Mouse (Mus musculus) lung, adult 2 months (tissue): ENCODE results near the gene Syk. TPM values are rescaled to one million over a fixed set of nuclear protein-coding genes. Genes with fewer than 3 reads are reported as not detected.

Source experiments
- DNase-seq: peaks from one replicate; pipeline ENCODE4 v3.0.0; 2022
- H3K4me1 ChIP-seq: fragments of 200-500 bp; 2 replicates; pipeline ENCODE4 v1.6.1; 2011; ENCODE audit warnings: low read length; ENCODE audit not compliant: control insufficient read depth, insufficient read depth
- H3K4me3 ChIP-seq: fragments of 200-500 bp; replicated peaks from 2 replicates; pipeline ENCODE3; 2011; ENCODE audit warnings: low read depth, mild to moderate bottlenecking, control low read depth, low read length; ENCODE audit errors: extremely low read depth
- CTCF ChIP-seq: fragments of 200-500 bp; IDR thresholded peaks from 2 replicates; pipeline ENCODE4 v1.5.1; 2011; ENCODE audit warnings: mild to moderate bottlenecking, low read length, control low read depth; ENCODE audit not compliant: insufficient read depth
- POLR2A ChIP-seq: fragments of 200-500 bp; IDR thresholded peaks from 2 replicates; pipeline ENCODE4 v1.6.1; 2011; ENCODE audit warnings: low read depth, mild to moderate bottlenecking, control low read depth, low read length, borderline replicate concordance; ENCODE audit errors: extremely low read depth
- WGBS: fragments of 180-500 bp; shearing (Covaris S2); methylation state at CpG from one replicate; pipeline ENCODE4 v1.1.7; 2018; 5-methylcytosine and 5-hydroxymethylcytosine counted together
- polyA plus RNA-seq: library from polyadenylated mRNA; depleted of rRNA; stranded (reverse); fragments of >200 nt; gene quantifications from 2 replicates; pipeline ENCODE4 v1.2.3, GENCODE M21; 2012

Syk gene
- polyA plus RNA-seq, 1 experiment: 19.7 TPM

DNA sequence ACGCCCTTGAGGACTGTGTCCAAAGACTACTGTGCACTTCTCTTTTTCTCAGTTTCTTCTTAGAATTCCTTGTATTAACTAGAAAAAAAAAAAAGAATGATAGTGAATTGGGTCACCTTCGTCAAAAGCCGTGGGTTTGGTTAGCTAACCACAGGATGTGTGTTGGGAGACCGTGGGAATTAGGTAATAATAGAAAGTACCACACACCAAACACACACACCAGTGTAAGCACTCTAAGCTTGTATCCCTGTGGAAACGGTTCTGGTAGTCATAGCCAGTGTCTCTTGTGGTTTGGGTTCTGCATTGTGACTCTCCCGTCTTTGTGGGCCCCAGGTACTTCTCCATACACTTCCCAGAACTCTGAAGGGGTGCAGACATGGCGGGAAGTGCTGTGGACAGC, 27.5 kb downstream of the Syk start:
- TF ChIP-seq CTCF: no peak
- H3K4me1 ChIP-seq: no peaks in the 10 kb centered on the region
- H3K4me3 ChIP-seq: no peak overlapping the region
- DNase-seq: no peak
- WGBS: 76% methylated on average over 7 of the region's 7 CpGs

DNA sequence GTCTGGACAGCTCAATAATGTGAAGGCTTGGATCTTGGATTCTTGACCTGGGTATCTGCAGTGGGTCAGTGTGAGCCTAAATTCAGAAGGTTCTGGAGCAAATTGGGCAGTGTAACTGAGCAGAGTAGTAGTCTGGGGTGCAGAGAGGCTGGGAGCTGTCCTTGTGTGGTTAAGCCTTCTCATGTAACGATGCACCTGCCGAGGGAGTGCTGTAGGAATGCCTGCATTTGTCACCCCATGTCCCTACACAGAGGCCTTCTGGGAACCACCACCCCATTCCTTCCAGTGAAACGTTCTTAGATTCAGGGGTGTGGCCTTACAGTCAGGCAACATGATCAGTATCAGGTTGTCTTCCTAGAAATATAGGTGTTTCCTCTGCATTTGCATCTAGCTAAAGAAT, 30.3 kb downstream of the Syk start:
- DNase-seq: no peak
- Histone ChIP-seq H3K4me3 (no peak overlapping the region), H3K4me1 (no peaks in the 10 kb centered on the region)
- 74% methylated on average over 3 of the region's 3 CpGs for WGBS
- no peak for TF ChIP-seq CTCF
- TF ChIP-seq POLR2A: no peak

DNA sequence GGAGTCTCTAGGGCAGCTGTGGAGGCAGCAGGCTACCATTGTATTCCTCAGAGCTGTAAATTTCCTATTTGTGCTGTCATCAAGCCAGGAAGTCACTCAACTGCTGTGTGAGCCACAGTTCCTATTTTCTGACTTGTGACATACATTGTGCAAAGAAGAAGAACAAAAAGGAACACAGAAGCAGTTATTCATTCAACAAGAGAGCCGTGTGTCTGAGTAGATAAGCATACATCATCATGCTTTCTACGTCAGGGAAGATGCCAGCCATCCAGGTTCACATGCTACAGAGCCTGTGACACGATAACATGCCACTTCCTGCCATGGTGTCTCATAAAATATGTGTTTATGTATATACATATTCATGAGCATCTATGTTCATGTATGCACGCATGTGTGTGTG, 32.1 kb downstream of the Syk start:
- whole genome bisulfite sequencing: 68% methylated on average over 4 of the region's 4 CpGs
- H3K4me3 ChIP-seq: no peak overlapping the region

DNA sequence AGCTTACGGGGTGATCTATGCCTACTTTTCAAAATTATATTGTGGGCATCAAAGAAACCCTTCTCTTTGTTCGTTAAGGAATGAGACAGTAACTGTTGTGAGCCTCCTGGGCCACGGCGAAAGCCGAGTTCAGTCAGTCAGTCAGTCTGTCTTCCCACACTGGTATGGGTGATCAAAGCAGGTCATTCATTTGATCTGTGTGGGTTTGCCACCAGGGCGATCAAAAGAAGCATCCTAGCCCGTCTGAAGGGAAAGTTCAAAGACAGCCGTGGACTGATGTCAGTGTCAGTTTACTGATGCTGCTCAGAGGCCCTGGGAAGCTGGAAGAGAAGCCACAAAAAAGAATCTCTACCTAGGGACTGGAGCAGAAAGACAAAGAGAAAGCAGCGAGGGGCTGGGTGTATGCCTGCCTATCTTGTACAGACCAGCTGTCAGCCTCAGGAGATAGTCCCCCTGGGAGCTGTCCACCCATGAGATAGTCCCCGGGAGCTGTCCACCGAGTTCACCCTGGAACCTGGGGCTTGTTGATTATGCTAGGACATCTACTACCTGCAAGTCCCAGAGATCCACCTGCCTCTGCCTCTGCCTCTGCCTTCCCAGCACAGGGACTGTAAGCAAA, 34.2 kb downstream of the Syk start:
- TF ChIP-seq POLR2A (no peak), CTCF (no peak)
- Histone ChIP-seq H3K4me3 (no peak overlapping the region), H3K4me1 (no peaks in the 10 kb centered on the region)
- WGBS: 64% methylated on average over 11 of the region's 11 CpGs
- DNase-seq: no peak

More for the DNA sequence above, 32.1 kb downstream of the Syk start:
- no peak for DNase-seq
- no peak for TF ChIP-seq POLR2A
- no peaks in the 10 kb centered on the region for H3K4me1 ChIP-seq

DNA sequence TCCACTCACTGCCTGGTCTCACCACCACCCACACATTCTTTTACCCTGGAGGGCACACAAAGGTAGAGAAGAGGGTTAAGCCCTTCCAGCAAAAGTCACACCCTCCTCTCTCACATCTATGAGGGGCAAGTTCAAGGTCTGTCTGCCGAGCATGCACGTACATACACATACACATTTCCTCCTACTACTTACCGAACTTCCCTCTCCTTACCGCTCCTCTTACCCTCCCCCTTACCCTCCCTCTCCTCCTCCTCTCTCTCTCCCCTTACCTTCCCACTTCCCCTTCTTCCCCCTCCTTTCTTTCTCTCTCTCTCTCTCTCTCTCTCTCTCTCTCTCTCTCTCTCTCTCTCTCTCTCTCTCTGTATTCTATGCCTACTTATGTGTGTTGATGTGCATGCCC, 35.6 kb downstream of the Syk start:
- 34% methylated on average over 4 of the region's 4 CpGs for WGBS
- TF ChIP-seq POLR2A: no peak
- no peak for TF ChIP-seq CTCF

DNA sequence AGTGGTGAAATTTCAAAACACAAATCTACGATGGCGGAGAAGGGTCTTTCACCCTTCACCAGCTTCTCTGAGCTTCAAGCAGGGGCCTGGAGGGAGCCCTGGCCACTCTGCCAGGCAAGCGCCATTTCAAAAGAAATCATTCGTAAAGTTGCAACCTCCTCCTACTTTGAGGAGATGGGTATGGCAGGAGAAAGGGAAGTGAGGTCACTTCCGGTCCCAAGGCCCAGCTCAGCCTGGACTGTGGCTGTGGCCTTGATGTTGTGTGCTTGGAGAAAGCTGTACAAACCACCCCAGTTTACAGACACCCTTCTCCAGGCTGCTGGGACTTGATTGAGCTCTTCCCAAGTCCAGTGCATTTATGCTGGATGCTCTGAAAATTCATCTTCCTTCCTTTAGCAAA, 36.5 kb downstream of the Syk start:
- H3K4me3 ChIP-seq: no peak overlapping the region
- whole genome bisulfite sequencing: 67% methylated on average over 5 of the region's 5 CpGs
- no peak for TF ChIP-seq CTCF
- TF ChIP-seq POLR2A: no peak
- DNase-seq: no peak
- no peaks in the 10 kb centered on the region for H3K4me1 ChIP-seq

More for the DNA sequence above, 35.6 kb downstream of the Syk start:
- no peak overlapping the region for H3K4me3 ChIP-seq
- no peak for DNase-seq
- no peaks in the 10 kb centered on the region for H3K4me1 ChIP-seq

DNA sequence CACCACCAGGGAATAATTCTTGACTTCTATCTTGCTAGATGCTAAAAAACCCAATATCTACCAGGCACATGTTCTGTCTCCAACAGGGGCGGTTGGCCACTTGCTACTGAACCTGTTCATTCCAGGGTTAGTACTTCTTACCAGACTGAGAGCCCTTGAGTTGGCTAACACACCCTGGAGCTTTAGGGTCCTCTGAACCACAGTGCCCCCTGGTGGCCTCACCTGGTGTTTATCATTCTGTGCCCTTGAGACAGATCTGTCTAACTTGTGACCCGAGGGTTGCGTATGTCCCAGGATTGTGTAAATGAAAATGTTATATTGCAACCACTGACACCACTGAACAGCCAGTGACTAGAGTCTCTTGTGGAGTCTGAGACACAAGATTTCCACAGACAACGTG, 41.1 kb downstream of the Syk start:
- 52% methylated on average over 4 of the region's 4 CpGs for WGBS
- DNase-seq: peak; percentile 60
- H3K4me1 ChIP-seq: no peaks in the 10 kb centered on the region
- H3K4me3 ChIP-seq: no peak overlapping the region
- TF ChIP-seq CTCF (peak; percentile 76), POLR2A (no peak)

DNA sequence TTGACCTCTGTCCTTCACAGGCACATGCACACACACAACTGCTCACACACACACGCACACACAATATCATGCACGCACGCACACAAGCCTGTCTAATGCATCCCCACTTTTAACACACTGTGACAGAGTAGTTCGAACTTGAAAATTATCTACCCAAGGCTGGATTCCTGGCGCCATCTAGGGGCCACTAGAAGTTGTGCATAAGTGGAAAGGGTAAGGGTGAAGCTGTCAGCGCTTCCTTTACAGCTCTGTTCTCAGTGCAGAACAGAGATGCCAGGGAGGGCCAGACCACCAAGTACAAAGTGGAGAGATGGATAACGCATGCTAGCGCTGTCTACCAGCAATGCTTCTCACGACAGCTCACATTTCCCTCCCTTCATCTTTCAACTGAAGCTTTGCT, 45.6 kb downstream of the Syk start:
- DNase-seq: peak; percentile 18
- Histone ChIP-seq H3K4me3 (no peak overlapping the region), H3K4me1 (no peaks in the 10 kb centered on the region)
- 36% methylated on average over 9 of the region's 9 CpGs for WGBS
- TF ChIP-seq CTCF (peak; percentile 41), POLR2A (no peak)

DNA sequence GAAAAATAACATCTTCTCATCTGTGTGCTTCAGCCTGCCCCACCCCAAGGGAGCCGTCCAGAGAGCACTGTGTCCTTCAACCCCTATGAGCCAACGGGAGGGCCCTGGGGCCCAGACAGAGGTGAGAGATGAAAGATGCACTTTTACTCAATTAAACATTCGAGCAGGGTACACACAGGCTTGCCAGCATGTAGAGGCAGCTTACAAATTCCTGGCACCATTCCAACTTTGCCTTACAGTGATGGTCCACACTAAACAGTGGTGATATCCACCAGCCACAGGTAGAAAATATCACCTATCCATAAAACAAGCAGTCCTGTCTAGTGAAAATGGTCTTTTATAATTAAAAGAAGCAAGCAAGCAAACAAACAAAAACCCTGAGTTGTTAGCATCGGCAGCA, 48.7 kb downstream of the Syk start:
- H3K4me1 ChIP-seq: no peaks in the 10 kb centered on the region
- TF ChIP-seq POLR2A: no peak
- TF ChIP-seq CTCF: no peak
- 57% methylated on average over 4 of the region's 4 CpGs for WGBS
- H3K4me3 ChIP-seq: no peak overlapping the region
- no peak for DNase-seq

DNA sequence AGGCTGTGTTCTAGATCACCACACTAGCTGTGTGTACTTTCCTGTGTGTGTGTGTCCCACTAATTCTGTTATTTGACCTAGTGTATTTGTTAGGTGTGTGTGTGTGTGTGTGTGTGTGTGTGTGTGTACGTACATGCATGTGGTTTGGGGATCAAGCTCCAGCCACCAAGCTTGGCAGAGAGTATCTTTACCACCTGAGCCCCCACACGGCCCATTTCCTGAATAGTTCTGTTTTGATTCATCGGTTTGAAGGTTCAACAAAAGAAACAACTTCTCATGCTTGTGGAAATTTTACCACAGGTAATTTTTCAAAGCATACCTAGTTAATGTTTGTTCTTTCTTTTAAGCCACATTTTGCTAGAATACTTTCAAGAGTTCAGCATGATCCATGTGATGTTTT, 52.5 kb downstream of the Syk start:
- DNase-seq: no peak
- Histone ChIP-seq H3K4me1 (no peaks in the 10 kb centered on the region), H3K4me3 (no peak overlapping the region)
- TF ChIP-seq CTCF: no peak
- WGBS: 65% methylated on average over 3 of the region's 3 CpGs
